Mouse (Mus musculus): Measurements from ENCODE around the gene Stxbp3.
"Not testable (repeated sequence)": the region's sequence is repeated elsewhere in the genome, so short reads cannot be mapped to it uniquely, and the experiment has no call there.

The Stxbp3 gene

GRCm38 (mm10) chr3:108840000-108840715 is at the start of gene Stxbp3:
Gene Stxbp3 (minus strand): TSS chr3:108840526.
- DNase-seq (ENCODE audit: low spot score in 2 of 2): peak; percentile 98 to 99

- no peak for DNase-seq (ENCODE audit: low spot score in 2 of 2)
Measured at GRCm38 (mm10) chr3:108889908-108890307, 49.6 kb upstream of the Stxbp3 start, which contains the start of gene Fndc7. Gene Fndc7 (minus strand): TSS chr3:108890008.

- DNase-seq (ENCODE audit: low spot score in 2 of 2): no peak
Measured at GRCm38 (mm10) chr3:108887618-108887975, 47.3 kb upstream of the Stxbp3 start.

- no peak for DNase-seq (ENCODE audit: low spot score in 2 of 2)
Measured at GRCm38 (mm10) chr3:108886934-108887617, 46.8 kb upstream of the Stxbp3 start.

GRCm38 (mm10) chr3:108885686-108886530 is 45.6 kb upstream of the Stxbp3 start:
- DNase-seq (ENCODE audit: low spot score in 2 of 2): no peak

GRCm38 (mm10) chr3:108884706-108885289 is 44.5 kb upstream of the Stxbp3 start:
- DNase-seq (ENCODE audit: low spot score in 2 of 2): no peak

- DNase-seq (ENCODE audit: low spot score in 2 of 2): no peak
Measured at GRCm38 (mm10) chr3:108883067-108883466, 42.7 kb upstream of the Stxbp3 start.

- not testable (repeated sequence) for DNase-seq (ENCODE audit: low spot score in 2 of 2)
Measured at GRCm38 (mm10) chr3:108881873-108882272, 41.5 kb upstream of the Stxbp3 start.

GRCm38 (mm10) chr3:108880544-108881507 is 40.5 kb upstream of the Stxbp3 start:
- DNase-seq (ENCODE audit: low spot score in 2 of 2): peak in 1 of 2 experiments; percentile 33

- no peak for DNase-seq (ENCODE audit: low spot score in 2 of 2)
Measured at GRCm38 (mm10) chr3:108879836-108880435, 39.6 kb upstream of the Stxbp3 start.

- DNase-seq (ENCODE audit: low spot score in 2 of 2): no peak
Measured at GRCm38 (mm10) chr3:108879129-108879528, 38.8 kb upstream of the Stxbp3 start.

- DNase-seq (ENCODE audit: low spot score in 2 of 2): no peak
Measured at GRCm38 (mm10) chr3:108870631-108871030, 30.3 kb upstream of the Stxbp3 start.

GRCm38 (mm10) chr3:108867449-108867848 is 27.1 kb upstream of the Stxbp3 start:
- no peak for DNase-seq (ENCODE audit: low spot score in 2 of 2)

GRCm38 (mm10) chr3:108865676-108866075 is 25.4 kb upstream of the Stxbp3 start:
- no peak for DNase-seq (ENCODE audit: low spot score in 2 of 2)

- no peak for DNase-seq (ENCODE audit: low spot score in 2 of 2)
Measured at GRCm38 (mm10) chr3:108865129-108865528, 24.8 kb upstream of the Stxbp3 start.

GRCm38 (mm10) chr3:108863091-108863490 is 22.8 kb upstream of the Stxbp3 start:
- DNase-seq (ENCODE audit: low spot score in 2 of 2): no peak

- DNase-seq (ENCODE audit: low spot score in 2 of 2): not testable (repeated sequence)
Measured at GRCm38 (mm10) chr3:108862282-108862681, 22.0 kb upstream of the Stxbp3 start.

- no peak for DNase-seq (ENCODE audit: low spot score in 2 of 2)
Measured at GRCm38 (mm10) chr3:108860786-108861185, 20.5 kb upstream of the Stxbp3 start.

- DNase-seq (ENCODE audit: low spot score in 2 of 2): peak in 1 of 2 experiments; percentile 49
Measured at GRCm38 (mm10) chr3:108858231-108858770, 18.0 kb upstream of the Stxbp3 start.

- DNase-seq (ENCODE audit: low spot score in 2 of 2): no peak
Measured at GRCm38 (mm10) chr3:108857714-108858113, 17.4 kb upstream of the Stxbp3 start.
